Mouse (Mus musculus) testis, adult 2 months (tissue): ENCODE results near the gene Sptbn4.

Source experiments
- CTCF ChIP-seq: fragments of 200-500 bp; IDR thresholded peaks from 2 replicates; pipeline ENCODE4 v1.5.1; 2012; ENCODE audit warnings: low read depth, mild to moderate bottlenecking, inconsistent platforms, low read length, moderate library complexity; ENCODE audit not compliant: control insufficient read depth, insufficient read depth, insufficient replicate concordance
- POLR2A ChIP-seq: fragments of 200-500 bp; IDR thresholded peaks from 2 replicates; pipeline ENCODE4 v1.6.1; 2012; ENCODE audit warnings: low read depth, mild to moderate bottlenecking, inconsistent platforms, low read length, moderate library complexity; ENCODE audit not compliant: control insufficient read depth

DNA sequence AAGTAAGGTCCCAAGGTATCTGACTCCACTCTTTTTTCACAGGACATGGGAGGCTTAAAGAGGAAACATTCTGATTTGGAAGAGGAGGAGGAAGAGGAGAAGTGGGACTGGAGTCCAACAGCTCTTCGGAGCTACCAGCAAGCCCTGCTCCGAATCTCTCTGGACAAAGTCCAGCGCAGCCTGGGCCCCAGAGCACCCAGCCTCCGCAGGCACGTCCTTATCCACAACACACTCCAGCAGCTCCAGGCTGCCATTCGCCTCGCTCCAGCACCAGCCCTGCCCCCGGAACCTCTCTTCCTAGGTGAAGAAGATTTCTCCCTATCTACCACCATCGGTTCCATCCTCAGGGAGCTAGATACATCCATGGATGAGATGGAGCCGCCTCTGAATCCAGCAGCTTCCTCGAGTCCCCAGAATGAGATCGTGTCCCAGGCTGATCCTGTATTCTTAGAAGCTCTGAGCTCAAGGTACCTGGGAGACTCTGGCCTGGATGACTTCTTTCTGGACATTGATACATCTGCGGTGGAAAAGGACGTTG, 28.7 kb upstream of the Sptbn4 start:
- no peak for TF ChIP-seq POLR2A
- TF ChIP-seq CTCF, result no peak
